Mouse (Mus musculus) CD4-positive naive resting alpha-beta T cell, adult 76 days (primary cell): ENCODE data around the gene Foxb1. TPM values are rescaled to one million over a fixed set of nuclear protein-coding genes. Genes with fewer than 3 reads are reported as not detected.

ENCODE experiments used
- total RNA-seq: library from RNA; stranded (reverse); gene quantifications from one replicate; pipeline ENCODE4 v1.2.4, GENCODE M21; 2023

Gene Foxb1
- not detected for total RNA-seq

GRCm38 (mm10) chr9:69760371-69761301 is at the start of gene Foxb1:
Gene Foxb1, minus strand, starts transcription at chr9:69760940.

Other genes with a start within 250 kb of the Foxb1 start
- 40.9 TPM for gene Bnip2, start 228.5 kb upstream of the Foxb1 start, total RNA-seq